Mouse (Mus musculus) embryo, embryonic 9.5 days (tissue): ENCODE measurements around the gene Gstz1.
A peak's percentile ranks its signal among the peaks of the same experiment; 100 is the strongest.
"Not testable (repeated sequence)": the region's sequence is repeated elsewhere in the genome, so short reads cannot be mapped to it uniquely, and the experiment has no call there.

Source experiments
- DNase-seq: peaks from one replicate; pipeline ENCODE4 v3.0.0-alpha.2; 2017; ENCODE audit errors: extremely low spot score

Gene Gstz1

GRCm38 (mm10) chr12:87146966-87147365 lies at the start of gene Gstz1:
Gstz1 (plus strand) TSS chr12:87147165.
- peak; percentile 91 for DNase-seq

GRCm38 (mm10) chr12:87100331-87100730 lies 46.6 kb upstream of the Gstz1 start:
- DNase-seq = no peak

- peak; percentile 10 for DNase-seq
Observed at GRCm38 (mm10) chr12:87102165-87102631, 44.8 kb upstream of the Gstz1 start, which contains the start of gene Ngb. Ngb (minus strand) TSS chr12:87102539.

- no peak for DNase-seq
Observed at GRCm38 (mm10) chr12:87103471-87103870, 43.5 kb upstream of the Gstz1 start.

- DNase-seq = no peak
Observed at GRCm38 (mm10) chr12:87104796-87105195, 42.2 kb upstream of the Gstz1 start.

- DNase-seq = no peak
Observed at GRCm38 (mm10) chr12:87107357-87107977, 39.5 kb upstream of the Gstz1 start.

- DNase-seq = no peak
Observed at GRCm38 (mm10) chr12:87121918-87122589, 24.9 kb upstream of the Gstz1 start.

GRCm38 (mm10) chr12:87127256-87127655 lies 19.7 kb upstream of the Gstz1 start:
- DNase-seq = no peak

GRCm38 (mm10) chr12:87130224-87130623 lies 16.7 kb upstream of the Gstz1 start:
- DNase-seq = no peak

- no peak for DNase-seq
Observed at GRCm38 (mm10) chr12:87131181-87131580, 15.8 kb upstream of the Gstz1 start.

GRCm38 (mm10) chr12:87131619-87132018 lies 15.3 kb upstream of the Gstz1 start:
- DNase-seq = no peak

GRCm38 (mm10) chr12:87132210-87132609 lies 14.8 kb upstream of the Gstz1 start:
- DNase-seq = no peak

- no peak for DNase-seq
Observed at GRCm38 (mm10) chr12:87132784-87133183, 14.2 kb upstream of the Gstz1 start.

- no peak for DNase-seq
Observed at GRCm38 (mm10) chr12:87137439-87138341, 9.3 kb upstream of the Gstz1 start.

GRCm38 (mm10) chr12:87138342-87138701 lies 8.6 kb upstream of the Gstz1 start:
- no peak for DNase-seq

GRCm38 (mm10) chr12:87138768-87139167 lies 8.2 kb upstream of the Gstz1 start:
- no peak for DNase-seq

- DNase-seq = no peak
Observed at GRCm38 (mm10) chr12:87142156-87142555, 4.8 kb upstream of the Gstz1 start.

GRCm38 (mm10) chr12:87147395-87148089 lies 577 bp downstream of the Gstz1 start, which contains the start of gene Pomt2:
Pomt2 (minus strand) TSS chr12:87147968.
- peak; percentile 95 for DNase-seq

GRCm38 (mm10) chr12:87148136-87148535 lies 1.2 kb downstream of the Gstz1 start:
- DNase-seq = no peak

- DNase-seq = no peak
Observed at GRCm38 (mm10) chr12:87149471-87149870, 2.5 kb downstream of the Gstz1 start.

- not testable (repeated sequence) for DNase-seq
Observed at GRCm38 (mm10) chr12:87154448-87154847, 7.5 kb downstream of the Gstz1 start.

GRCm38 (mm10) chr12:87157361-87157760 lies 10.4 kb downstream of the Gstz1 start:
- DNase-seq = peak; percentile 7
